Mouse (Mus musculus): ENCODE measurements around the gene Rsph3b. TPM values are rescaled to one million over a fixed set of nuclear protein-coding genes. Genes with fewer than 3 reads are reported as not detected.

Rsph3b gene
- polyA plus RNA-seq, 1 experiment = 9.0 TPM

- Histone ChIP-seq H3K27me3 (ENCODE audit: control insufficient read depth, insufficient read depth, low read length) (no peaks in the 10 kb centered on the region), H3K36me3 (ENCODE audit: control insufficient read depth, insufficient read depth, low read length) (no peaks in the 10 kb centered on the region), H3K4me1 (ENCODE audit: control insufficient read depth, insufficient read depth, insufficient read length) (peaks cover 8% of the 10 kb centered on the region; the same call in 1 of the 2 replicates), H3K27ac (ENCODE audit: insufficient read depth, low read length) (no peak overlapping the region), H3K4me3 (ENCODE audit: extremely low read depth, insufficient read depth, insufficient read length) (peak overlapping the region; percentile 60)
- WGBS = 7% methylated on average over 28 of the region's 28 CpGs
- no peak for TF ChIP-seq POLR2A (IDR thresholded peaks at IDR 0.05; ENCODE audit: low read depth, low read length)
- TF ChIP-seq CTCF (IDR thresholded peaks at IDR 0.05; ENCODE audit: extremely low read depth, insufficient read depth, insufficient read length, insufficient replicate concordance) = no peak
- DNase-seq (ENCODE audit: low read depth in 1 of 2, low spot score in 2 of 2) = peak; percentile 9 to 10
Observed at GRCm38 (mm10) chr17:6861181-6862039, 87.1 kb downstream of the Rsph3b start.

DNA sequence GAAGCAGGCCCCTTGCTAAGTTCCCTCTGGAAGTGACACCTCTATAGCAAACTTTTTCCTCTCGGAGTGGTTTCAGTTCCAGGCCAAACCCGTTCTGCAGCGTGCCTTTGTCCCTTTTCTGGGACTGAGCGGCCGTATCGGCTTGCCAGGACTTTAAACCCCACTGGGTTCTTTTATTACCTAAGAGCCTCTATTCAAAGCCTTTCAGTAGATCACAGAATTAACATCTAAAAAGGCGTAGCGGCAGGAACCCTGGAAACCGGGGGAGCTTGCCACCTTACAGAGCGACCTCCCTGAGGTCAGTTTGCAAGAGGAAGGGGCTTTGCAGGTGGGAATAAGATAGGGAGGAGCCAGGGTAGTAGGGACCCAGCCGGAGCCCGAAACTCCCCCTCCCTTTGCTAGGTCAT, 88.0 kb downstream of the Rsph3b start:
- TF ChIP-seq CTCF (IDR thresholded peaks at IDR 0.05; ENCODE audit: extremely low read depth, insufficient read depth, insufficient read length, insufficient replicate concordance) (no peak), POLR2A (IDR thresholded peaks at IDR 0.05; ENCODE audit: low read depth, low read length) (no peak)

GRCm38 (mm10) chr17:6860067-6860466, 88.4 kb downstream of the Rsph3b start:
- DNase-seq (ENCODE audit: low read depth in 1 of 2, low spot score in 2 of 2) = no peak
- TF ChIP-seq CTCF (IDR thresholded peaks at IDR 0.05; ENCODE audit: extremely low read depth, insufficient read depth, insufficient read length, insufficient replicate concordance) (no peak), POLR2A (IDR thresholded peaks at IDR 0.05; ENCODE audit: low read depth, low read length) (no peak)
- Histone ChIP-seq H3K4me3 (ENCODE audit: extremely low read depth, insufficient read depth, insufficient read length) (no peak overlapping the region), H3K36me3 (ENCODE audit: control insufficient read depth, insufficient read depth, low read length) (no peaks in the 10 kb centered on the region), H3K27ac (ENCODE audit: insufficient read depth, low read length) (no peak overlapping the region), H3K27me3 (ENCODE audit: control insufficient read depth, insufficient read depth, low read length) (no peaks in the 10 kb centered on the region), H3K4me1 (ENCODE audit: control insufficient read depth, insufficient read depth, insufficient read length) (peaks cover 8% of the 10 kb centered on the region; the same call in 1 of the 2 replicates)
- 90% methylated on average over 4 of the region's 4 CpGs for WGBS

More for the DNA sequence above, 88.0 kb downstream of the Rsph3b start:
- no peak for DNase-seq (ENCODE audit: low read depth in 1 of 2, low spot score in 2 of 2)
- no peak overlapping the region for H3K27ac ChIP-seq (ENCODE audit: insufficient read depth, low read length)
- 92% methylated on average over 12 of the region's 12 CpGs for WGBS
- no peaks in the 10 kb centered on the region for H3K27me3 ChIP-seq (ENCODE audit: control insufficient read depth, insufficient read depth, low read length)
- H3K4me3 ChIP-seq (ENCODE audit: extremely low read depth, insufficient read depth, insufficient read length) = no peak overlapping the region
- peaks cover 8% of the 10 kb centered on the region; the same call in 1 of the 2 replicates for H3K4me1 ChIP-seq (ENCODE audit: control insufficient read depth, insufficient read depth, insufficient read length)
- H3K36me3 ChIP-seq (ENCODE audit: control insufficient read depth, insufficient read depth, low read length) = no peaks in the 10 kb centered on the region

Other genes with a start within 250 kb of the Rsph3b start
- 63.0 and 73.5 TPM in 2 replicates for gene Ezr, start 165.9 kb downstream of the Rsph3b start, polyA plus RNA-seq (2012; rRNA removed)
- 10.6 and 11.4 TPM in 2 replicates for gene Tagap1, start 12.5 kb upstream of the Rsph3b start, polyA plus RNA-seq (2012; rRNA removed)
- 83.8 and 105 TPM in 2 replicates for gene Rnaset2b, start 22.0 kb upstream of the Rsph3b start, polyA plus RNA-seq (2012; rRNA removed)
- gene Gm49721, start 30.2 kb upstream of the Rsph3b start, polyA plus RNA-seq (2012; rRNA removed) = 0.70 TPM in 1 of 2 replicates, not detected in the other
- gene Gm1604a, start 76.9 kb upstream of the Rsph3b start, polyA plus RNA-seq (2012; rRNA removed) = not detected in 2 replicates
- 3.1 and 3.4 TPM in 2 replicates for gene Rps6ka2, start 221.4 kb upstream of the Rsph3b start, polyA plus RNA-seq (2012; rRNA removed)